Mouse (Mus musculus): ENCODE data around the gene Traf3ip2. TPM values are rescaled to one million over a fixed set of nuclear protein-coding genes. Genes with fewer than 3 reads are reported as not detected.

The Traf3ip2 gene
- polyA plus RNA-seq, 1 experiment: 0.01 TPM

DNA sequence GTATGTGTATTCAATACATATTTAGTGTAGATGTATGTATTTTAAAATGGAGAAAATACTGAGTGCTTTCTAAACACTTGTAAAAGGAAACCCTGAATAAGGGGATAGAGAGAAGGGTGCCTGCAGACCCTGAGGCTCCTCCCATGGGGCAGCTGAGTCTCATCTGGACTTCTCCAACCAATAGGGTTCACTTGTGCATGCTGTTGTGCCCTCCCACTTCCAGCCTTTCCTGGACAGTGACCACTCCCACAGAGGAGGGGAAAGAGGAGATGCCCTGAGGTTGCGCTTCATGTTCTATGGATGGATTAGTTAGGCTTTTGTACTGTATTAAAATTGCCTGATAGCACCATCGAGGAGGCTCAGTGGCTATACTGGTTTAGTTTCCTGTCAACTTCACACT, 30.3 kb upstream of the Traf3ip2 start:
- Histone ChIP-seq H3K9me3 (ENCODE audit: control insufficient read depth, low read length) (no peaks in the 10 kb centered on the region), H3K27me3 (ENCODE audit: control insufficient read depth) (no peaks in the 10 kb centered on the region), H3K4me1 (ENCODE audit: control insufficient read depth) (no peaks in the 10 kb centered on the region), H3K4me3 (replicated peaks) (no peak overlapping the region), H3K36me3 (ENCODE audit: control insufficient read depth) (no peaks in the 10 kb centered on the region)
- no peak for TF ChIP-seq GATA1 (IDR thresholded peaks at IDR 0.05; ENCODE audit: low read length)
- TF ChIP-seq TAL1 (IDR thresholded peaks at IDR 0.05; ENCODE audit: low read length): no peak

DNA sequence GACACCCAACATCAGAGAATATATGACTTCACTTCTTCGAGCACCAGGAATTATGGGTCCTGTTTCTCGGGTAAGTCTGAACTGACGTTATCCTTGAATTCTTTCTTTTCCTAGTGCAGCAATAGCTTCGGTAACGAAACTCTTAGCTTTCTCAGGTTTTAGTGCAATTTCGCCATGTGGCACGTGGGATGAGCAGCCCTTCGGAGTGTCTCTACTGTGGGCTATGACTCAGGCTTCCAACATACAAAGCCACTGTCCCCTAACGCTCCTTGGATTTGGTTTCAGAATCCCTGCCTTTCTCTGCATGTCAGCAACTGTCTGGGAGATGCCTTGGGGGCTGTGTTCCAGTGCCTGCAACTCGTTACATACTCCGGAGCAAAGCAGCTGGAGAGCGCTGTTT, 29.0 kb upstream of the Traf3ip2 start:
- TF ChIP-seq TAL1 (IDR thresholded peaks at IDR 0.05; ENCODE audit: low read length) (no peak), GATA1 (IDR thresholded peaks at IDR 0.05; ENCODE audit: low read length) (no peak)
- Histone ChIP-seq H3K36me3 (ENCODE audit: control insufficient read depth) (no peaks in the 10 kb centered on the region), H3K27me3 (ENCODE audit: control insufficient read depth) (no peaks in the 10 kb centered on the region), H3K4me3 (replicated peaks) (no peak overlapping the region), H3K9me3 (ENCODE audit: control insufficient read depth, low read length) (no peaks in the 10 kb centered on the region), H3K4me1 (ENCODE audit: control insufficient read depth) (no peaks in the 10 kb centered on the region)

DNA sequence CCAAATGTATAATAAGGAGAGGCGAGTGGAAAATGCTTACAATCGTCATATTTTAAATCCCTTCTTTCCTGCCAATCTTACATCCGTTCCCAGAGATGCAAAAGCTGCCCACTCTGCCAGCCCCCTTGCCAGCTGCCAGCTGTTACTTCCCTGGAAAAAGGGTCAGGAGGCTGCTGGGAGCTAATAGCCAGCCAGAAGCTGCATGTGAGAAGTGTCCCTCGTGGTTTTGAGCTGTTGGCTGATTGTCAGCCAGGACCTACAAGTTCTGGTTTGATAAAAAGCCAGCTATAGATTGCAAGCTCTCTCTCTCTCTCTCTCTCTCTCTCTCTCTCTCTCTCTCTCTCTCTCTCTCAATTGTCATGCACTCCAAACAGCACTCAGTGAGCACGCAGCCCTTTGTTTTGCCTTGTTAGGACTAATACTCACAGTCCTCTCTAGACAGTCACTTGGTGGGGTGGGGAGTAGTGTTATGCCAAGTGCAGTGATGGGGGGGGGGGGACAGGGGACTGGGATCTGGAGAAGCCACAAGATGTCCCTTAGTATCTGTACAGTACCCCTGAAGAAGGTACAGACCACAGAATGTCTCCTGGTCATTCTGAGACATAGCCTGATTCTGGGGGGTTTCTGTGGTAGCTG, 25.3 kb upstream of the Traf3ip2 start:
- Histone ChIP-seq H3K4me3 (replicated peaks) (no peak overlapping the region), H3K4me1 (ENCODE audit: control insufficient read depth) (no peaks in the 10 kb centered on the region), H3K9me3 (ENCODE audit: control insufficient read depth, low read length) (no peaks in the 10 kb centered on the region), H3K27me3 (ENCODE audit: control insufficient read depth) (no peaks in the 10 kb centered on the region), H3K36me3 (ENCODE audit: control insufficient read depth) (no peaks in the 10 kb centered on the region)
- TF ChIP-seq TAL1 (IDR thresholded peaks at IDR 0.05; ENCODE audit: low read length): no peak
- TF ChIP-seq GATA1 (IDR thresholded peaks at IDR 0.05; ENCODE audit: low read length): no peak

DNA sequence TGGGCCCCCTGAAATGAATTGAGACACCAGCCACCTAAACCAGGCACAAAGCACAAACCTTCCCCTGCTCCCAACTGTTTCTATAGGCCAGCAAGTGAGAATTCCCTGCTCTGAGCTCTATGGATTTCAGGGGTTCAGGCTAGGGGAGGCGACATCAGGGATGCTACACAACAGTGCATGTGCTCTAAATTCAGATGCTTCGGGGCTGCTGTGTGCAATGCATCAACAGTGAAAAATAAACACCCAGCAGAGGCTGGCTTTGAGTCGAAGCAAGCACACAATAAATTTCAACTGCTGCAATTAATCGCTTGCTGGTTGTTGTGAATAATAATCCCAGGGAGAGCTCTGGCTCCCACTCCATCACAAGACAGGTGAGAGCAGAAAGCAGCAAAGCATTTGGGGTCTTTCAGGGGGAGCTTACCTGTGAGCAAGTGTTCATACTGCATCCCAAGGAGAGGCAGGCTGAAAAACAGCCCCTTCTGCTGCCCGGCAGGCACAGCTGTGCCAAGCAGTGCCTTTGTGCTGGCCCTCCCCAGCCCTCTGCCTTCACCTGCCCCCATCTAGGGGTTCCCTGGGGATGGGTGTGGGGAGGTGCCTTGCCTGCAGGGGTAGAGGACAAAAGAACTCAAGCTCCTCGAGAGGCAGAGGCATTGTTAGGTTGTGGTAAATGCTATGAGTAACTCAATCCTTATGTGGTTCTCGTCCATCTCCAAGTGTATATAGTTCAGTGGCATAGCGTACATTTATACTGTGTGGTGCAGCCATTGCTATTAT, 24.6 kb upstream of the Traf3ip2 start:
- Histone ChIP-seq H3K9me3 (ENCODE audit: control insufficient read depth, low read length) (no peaks in the 10 kb centered on the region), H3K27me3 (ENCODE audit: control insufficient read depth) (no peaks in the 10 kb centered on the region), H3K4me1 (ENCODE audit: control insufficient read depth) (no peaks in the 10 kb centered on the region), H3K36me3 (ENCODE audit: control insufficient read depth) (no peaks in the 10 kb centered on the region), H3K4me3 (replicated peaks) (no peak overlapping the region)
- TF ChIP-seq TAL1 (IDR thresholded peaks at IDR 0.05; ENCODE audit: low read length) (no peak), GATA1 (IDR thresholded peaks at IDR 0.05; ENCODE audit: low read length) (no peak)

DNA sequence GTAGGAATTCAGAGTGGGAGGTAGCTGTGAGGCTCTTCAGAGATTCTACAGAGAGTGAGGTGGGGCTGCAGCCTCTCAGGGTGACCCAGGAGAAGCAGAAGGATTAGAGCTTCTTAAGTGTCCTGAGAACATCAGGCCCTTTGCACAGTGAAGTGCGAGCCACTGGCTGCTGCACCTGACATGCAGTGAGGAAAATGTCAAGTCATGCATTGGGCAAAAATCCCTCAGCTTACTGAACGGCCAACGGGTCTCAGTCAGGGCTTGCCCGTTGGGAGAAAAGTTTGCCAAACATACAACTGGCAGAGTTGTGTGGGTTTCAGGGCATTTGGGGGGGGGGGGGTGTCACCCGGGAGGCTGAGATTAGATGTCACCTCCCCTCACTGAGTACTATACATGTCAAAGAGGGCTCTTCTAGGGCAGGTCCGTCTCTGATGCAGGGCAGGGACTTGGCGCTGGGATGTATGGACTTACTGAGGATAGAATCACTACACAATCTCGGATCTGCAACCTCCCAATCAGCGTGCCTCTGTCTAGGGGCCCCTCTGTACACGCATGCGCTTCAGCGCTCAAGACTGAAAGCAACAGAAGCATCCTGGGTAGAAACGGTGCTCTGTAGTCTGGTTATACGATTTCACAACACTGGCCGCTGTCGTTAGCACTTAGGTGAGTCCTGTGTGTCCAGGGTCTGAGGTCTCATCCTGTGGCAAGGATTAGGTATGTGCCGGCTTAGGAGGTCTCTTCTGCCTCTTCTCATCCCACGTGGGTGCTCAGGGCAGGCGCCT, 22.8 kb upstream of the Traf3ip2 start:
- no peak overlapping the region for H3K4me3 ChIP-seq (replicated peaks)
- H3K9me3 ChIP-seq (ENCODE audit: control insufficient read depth, low read length): no peaks in the 10 kb centered on the region
- H3K36me3 ChIP-seq (ENCODE audit: control insufficient read depth): no peaks in the 10 kb centered on the region
- no peaks in the 10 kb centered on the region for H3K27me3 ChIP-seq (ENCODE audit: control insufficient read depth)
- H3K4me1 ChIP-seq (ENCODE audit: control insufficient read depth): no peaks in the 10 kb centered on the region
- TF ChIP-seq GATA1 (IDR thresholded peaks at IDR 0.05; ENCODE audit: low read length) (no peak), TAL1 (IDR thresholded peaks at IDR 0.05; ENCODE audit: low read length) (no peak)

DNA sequence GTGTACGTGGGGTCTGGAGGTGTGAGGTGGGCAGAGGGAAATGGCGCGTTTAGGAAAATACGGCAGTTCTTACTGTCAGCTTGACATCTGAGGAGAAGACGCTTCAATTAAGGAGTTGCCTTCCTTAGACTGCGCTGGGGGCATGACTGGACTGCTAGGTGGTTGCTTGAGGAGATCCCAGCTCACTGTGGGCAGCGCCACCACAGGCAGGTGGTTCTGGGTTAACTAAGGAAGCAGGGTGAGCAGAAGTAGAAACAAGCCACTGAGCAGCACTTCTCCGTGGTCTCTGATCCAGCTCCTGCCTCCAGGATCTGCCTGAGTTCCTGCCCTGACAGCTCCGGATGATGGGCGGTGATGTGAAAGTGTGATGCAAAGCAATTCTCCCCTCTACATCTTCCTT, 22.1 kb upstream of the Traf3ip2 start:
- TF ChIP-seq GATA1 (IDR thresholded peaks at IDR 0.05; ENCODE audit: low read length): no peak
- no peak for TF ChIP-seq TAL1 (IDR thresholded peaks at IDR 0.05; ENCODE audit: low read length)
- H3K4me3 ChIP-seq (replicated peaks): no peak overlapping the region
- H3K36me3 ChIP-seq (ENCODE audit: control insufficient read depth): no peaks in the 10 kb centered on the region
- no peaks in the 10 kb centered on the region for H3K4me1 ChIP-seq (ENCODE audit: control insufficient read depth)
- H3K9me3 ChIP-seq (ENCODE audit: control insufficient read depth, low read length): no peaks in the 10 kb centered on the region
- no peaks in the 10 kb centered on the region for H3K27me3 ChIP-seq (ENCODE audit: control insufficient read depth)

DNA sequence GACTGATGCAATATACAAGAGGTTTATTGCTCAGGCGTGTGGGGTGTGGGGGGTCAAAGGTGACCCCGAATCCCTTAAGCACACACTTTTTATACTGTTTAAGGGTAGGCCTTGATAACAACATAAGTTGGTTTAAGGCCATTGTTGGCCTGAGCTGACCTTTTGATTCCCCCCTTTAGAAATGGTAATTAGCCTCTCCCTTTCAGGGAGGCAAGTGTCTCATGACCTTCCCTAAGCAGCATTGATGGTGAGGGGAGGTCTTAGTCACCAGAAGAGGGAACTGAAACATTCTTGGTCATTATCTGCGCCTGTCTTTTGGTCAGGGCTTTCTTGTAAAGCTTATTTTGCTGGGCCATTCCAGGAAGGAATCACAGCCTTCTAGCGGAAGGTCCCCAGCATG, 20.2 kb upstream of the Traf3ip2 start:
- Histone ChIP-seq H3K4me1 (ENCODE audit: control insufficient read depth) (no peaks in the 10 kb centered on the region), H3K36me3 (ENCODE audit: control insufficient read depth) (no peaks in the 10 kb centered on the region), H3K4me3 (replicated peaks) (no peak overlapping the region), H3K27me3 (ENCODE audit: control insufficient read depth) (no peaks in the 10 kb centered on the region), H3K9me3 (ENCODE audit: control insufficient read depth, low read length) (no peaks in the 10 kb centered on the region)
- no peak for TF ChIP-seq TAL1 (IDR thresholded peaks at IDR 0.05; ENCODE audit: low read length)
- TF ChIP-seq GATA1 (IDR thresholded peaks at IDR 0.05; ENCODE audit: low read length): no peak

DNA sequence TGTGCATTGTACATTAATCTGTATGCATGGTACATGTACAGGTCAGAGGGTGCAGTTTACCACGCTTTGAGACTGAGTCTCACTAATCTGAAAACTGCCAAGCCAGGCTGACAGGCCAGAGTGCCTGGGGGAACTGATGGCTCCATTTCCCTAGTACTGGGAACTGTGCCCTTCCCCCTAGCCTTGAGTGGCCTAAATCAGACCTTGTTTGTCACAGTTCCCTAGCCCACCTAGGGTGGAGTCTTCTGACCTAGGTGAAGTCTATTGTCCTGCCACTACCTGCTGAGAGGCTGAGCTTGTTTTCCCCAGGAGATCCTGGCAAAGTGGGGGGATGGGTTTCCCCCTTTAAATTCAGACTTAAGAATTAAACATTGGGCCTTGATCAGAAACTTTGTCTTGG, 18.0 kb upstream of the Traf3ip2 start:
- no peaks in the 10 kb centered on the region for H3K36me3 ChIP-seq (ENCODE audit: control insufficient read depth)
- H3K9me3 ChIP-seq (ENCODE audit: control insufficient read depth, low read length): no peaks in the 10 kb centered on the region
- TF ChIP-seq TAL1 (IDR thresholded peaks at IDR 0.05; ENCODE audit: low read length) (no peak), GATA1 (IDR thresholded peaks at IDR 0.05; ENCODE audit: low read length) (no peak)
- no peaks in the 10 kb centered on the region for H3K4me1 ChIP-seq (ENCODE audit: control insufficient read depth)
- no peaks in the 10 kb centered on the region for H3K27me3 ChIP-seq (ENCODE audit: control insufficient read depth)
- no peak overlapping the region for H3K4me3 ChIP-seq (replicated peaks)

DNA sequence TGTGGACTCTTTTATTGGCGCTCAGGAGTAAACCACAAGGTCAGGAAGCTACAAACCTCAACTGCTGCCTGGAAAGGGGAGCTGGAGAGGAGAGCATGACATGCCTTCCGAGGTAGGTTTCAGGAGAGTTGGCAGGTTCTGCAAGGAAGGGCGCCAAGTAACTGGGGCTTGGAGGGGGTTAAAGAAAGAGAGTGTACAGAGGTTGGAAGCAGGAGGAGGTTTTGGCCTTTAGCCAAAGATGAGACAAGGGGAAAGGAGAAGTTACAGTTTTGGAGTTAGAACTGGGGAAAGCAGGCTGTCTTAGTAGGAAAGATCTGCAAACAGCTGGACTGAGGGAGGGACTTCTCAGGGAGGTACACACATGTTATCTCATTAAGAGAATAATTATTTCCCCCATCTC, 16.9 kb upstream of the Traf3ip2 start:
- Histone ChIP-seq H3K36me3 (ENCODE audit: control insufficient read depth) (no peaks in the 10 kb centered on the region), H3K4me3 (replicated peaks) (no peak overlapping the region), H3K27me3 (ENCODE audit: control insufficient read depth) (no peaks in the 10 kb centered on the region), H3K4me1 (ENCODE audit: control insufficient read depth) (no peaks in the 10 kb centered on the region), H3K9me3 (ENCODE audit: control insufficient read depth, low read length) (no peaks in the 10 kb centered on the region)
- TF ChIP-seq TAL1 (IDR thresholded peaks at IDR 0.05; ENCODE audit: low read length) (no peak), GATA1 (IDR thresholded peaks at IDR 0.05; ENCODE audit: low read length) (no peak)
